Mouse (Mus musculus) hematopoietic stem cell, adult 5-6 weeks (primary cell): Measurements from ENCODE around the gene Gpc5. TPM values are rescaled to one million over a fixed set of nuclear protein-coding genes. Genes with fewer than 3 reads are reported as not detected.

ENCODE experiments used
- ATAC-seq, 2 experiments: fragments of 125-278 bp in 1 of 2; replicated peaks in 1 of 2; 2 replicates each; pipeline ENCODE4 v1.8.0; 2016 to 2017; ENCODE audit warnings: inconsistent platforms in 2 of 2, mild to moderate bottlenecking in 2 of 2, moderate number of reproducible peaks in 2 of 2, low read depth in 1 of 2, moderate TSS enrichment in 1 of 2; ENCODE audit not compliant: low FRiP score in 2 of 2, poor library complexity in 2 of 2, severe bottlenecking in 2 of 2, insufficient read depth in 1 of 2, low TSS enrichment in 1 of 2
- total RNA-seq: library from RNA; stranded (forward); fragments of 172-1452, 232-1000 nt; gene quantifications from 2 replicates; pipeline ENCODE4 v1.2.3, GENCODE M21; 2017

Gpc5 gene
- total RNA-seq, 1 experiment from 2014 or later: not detected

DNA sequence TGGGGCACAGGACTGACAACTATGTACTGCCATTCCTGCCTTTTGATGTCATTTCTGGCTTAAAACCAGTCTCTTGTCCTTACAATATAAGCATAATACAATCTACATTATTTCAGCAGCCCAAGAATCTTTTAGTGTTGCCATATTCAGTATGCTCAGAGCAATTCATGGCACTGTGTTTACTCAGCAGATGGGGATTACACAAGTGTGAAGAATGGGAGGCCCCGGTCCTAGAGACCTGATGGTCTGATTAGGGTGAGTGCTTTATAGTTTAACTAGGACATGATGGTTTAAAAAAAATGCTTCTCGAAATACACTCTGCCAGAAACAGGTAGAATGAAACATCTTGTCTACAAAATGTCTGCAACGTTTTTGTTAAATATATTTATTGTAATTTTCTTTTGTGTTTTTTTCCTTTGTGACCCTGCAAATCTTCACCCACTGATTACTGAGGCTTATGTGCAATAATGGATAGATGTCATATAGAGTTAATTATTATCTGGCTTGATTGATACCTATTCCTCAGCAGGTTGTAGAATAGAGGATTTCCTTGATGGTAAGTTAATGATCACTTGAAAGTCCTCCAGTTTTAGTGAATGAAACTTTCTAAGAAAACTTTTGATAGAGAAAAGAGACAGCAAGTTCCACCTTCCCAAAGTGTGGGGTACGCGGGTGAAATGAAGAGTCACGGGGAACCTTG is 177.8 kb downstream of the Gpc5 start:
- no peak for ATAC-seq

DNA sequence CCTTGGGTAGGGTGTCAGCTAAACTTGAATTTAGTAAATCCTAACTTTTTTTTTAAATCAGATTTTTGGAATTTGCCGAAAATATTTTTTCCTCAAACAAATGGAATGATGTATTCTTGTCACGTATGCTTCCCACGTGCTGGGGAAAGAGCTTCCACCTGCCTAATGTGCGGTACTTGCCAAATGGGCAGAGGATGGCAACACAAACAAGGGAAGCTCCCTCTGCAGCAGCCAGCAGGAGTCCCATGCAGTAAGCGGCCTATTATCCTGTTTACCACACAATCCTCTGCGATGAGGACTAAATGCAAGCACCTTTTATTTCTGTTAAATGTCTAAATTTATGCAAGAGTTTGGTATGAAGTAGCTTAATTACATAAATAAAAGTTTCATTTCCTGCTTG is 178.4 kb downstream of the Gpc5 start:
- ATAC-seq: no peak

DNA sequence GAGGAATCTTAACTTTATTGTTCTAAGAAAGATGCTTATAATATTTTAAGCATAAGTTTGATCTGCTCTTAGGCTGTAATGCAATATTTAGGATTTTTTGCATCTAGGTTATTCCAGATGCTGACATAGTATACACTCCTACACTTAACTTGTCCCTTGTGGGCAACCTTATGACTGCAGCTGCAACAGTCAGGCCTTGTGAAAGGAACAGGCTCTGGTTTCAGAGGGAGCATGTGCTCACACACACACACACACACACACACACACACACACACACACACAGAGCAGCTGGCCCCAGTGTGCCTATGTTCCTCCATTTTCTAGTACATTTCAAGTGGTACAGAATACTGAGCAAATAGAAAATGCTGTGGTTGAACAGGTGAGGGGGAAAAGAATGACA is 190.8 kb downstream of the Gpc5 start:
- no peak for ATAC-seq

DNA sequence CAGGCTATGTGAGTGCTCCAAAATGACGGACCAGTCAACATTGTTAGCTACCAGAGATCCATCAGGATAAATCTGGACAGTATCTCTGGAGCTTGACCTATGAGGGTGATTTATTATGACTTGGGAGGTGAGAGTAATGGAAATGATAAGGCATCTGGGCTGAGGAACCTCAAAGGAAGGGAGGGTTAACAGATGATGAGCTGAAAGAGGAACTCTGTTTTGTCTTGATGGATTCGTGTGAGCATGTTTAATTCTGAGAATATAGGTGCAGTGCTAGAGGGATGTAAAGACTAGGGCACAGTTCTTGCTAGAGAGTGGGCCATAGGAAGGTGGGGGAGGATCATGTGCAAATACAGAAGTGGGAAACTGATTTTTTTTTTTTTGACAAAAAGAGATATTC is 232.2 kb downstream of the Gpc5 start:
- peak; percentile 25 to 37; a peak in 2 of 4 replicates for ATAC-seq

DNA sequence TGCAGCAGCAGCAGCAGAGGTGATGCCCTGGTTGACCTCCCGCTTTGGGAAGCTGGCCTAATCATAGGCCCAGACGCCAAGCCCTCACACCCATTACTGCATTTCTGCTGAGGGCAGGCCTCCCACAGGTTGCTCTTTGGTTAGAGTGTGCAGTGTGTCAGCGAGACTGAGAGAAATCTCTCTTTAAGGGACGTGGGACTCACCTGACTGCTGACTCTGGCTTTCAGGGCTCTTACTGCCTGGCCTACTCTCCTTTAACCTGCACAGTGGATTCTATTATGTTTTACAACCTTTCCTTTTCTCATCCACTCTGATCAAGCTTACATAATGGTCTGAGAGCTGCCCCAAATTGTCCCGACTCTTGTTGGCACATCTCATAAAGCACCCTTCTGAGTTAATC is 234.4 kb downstream of the Gpc5 start:
- ATAC-seq: no peak

DNA sequence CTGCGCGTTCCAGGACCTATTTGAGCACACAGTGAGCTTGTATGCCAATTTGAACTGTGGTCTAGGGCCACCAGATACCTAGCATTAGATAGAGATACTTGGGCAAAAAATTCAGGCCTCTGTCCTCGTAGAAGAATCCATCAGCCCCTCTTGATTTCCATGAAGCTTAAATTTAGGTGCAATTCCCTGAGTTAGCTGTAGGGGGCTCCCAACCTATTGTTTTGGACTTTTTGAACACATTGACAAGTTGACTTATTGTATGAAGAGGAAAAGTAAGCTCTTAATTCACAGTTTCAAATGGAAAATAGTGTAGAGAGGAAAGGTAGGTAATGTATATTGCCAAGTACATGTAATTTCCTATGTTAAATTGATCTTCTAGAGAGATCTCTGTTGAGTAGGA is 247.1 kb downstream of the Gpc5 start:
- ATAC-seq: no peak

DNA sequence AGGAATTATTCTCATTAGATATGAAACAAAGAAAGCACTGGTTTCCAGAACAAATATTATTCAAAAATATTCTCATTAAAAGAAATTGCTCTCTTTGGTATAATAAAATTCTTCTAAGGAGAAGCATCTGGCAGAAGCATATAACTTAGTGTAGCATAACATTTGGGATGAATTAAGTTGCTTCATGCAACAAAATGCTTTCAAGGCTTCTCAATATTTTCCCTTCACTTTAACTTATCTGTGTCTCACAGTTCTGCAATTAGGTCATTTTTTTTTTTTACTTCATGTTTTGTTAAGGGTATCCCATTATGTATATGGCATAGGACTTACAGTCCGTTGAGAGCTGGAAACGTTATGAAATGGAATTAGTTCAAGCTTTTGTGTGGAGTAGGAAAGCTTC is 250.6 kb downstream of the Gpc5 start:
- no peak for ATAC-seq

DNA sequence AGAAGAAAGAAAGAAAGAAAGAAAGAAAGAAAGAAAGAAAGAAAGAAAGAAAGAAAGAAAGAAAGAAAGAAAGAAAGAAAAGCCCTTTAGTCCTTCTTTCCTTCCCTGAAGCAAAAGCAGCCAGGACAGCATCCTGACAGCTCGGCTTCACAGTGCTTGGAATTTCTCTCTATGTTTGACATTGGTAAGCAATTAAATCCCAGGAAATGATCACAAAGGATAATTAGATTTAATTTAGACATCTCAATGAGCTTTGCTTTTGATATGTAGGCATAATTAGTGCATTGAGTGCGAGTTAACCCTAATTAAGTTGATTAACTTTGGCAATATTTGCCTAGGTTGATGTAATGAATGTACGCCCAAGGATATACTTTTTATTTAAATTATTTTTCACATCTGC is 257.4 kb downstream of the Gpc5 start:
- ATAC-seq: no peak

DNA sequence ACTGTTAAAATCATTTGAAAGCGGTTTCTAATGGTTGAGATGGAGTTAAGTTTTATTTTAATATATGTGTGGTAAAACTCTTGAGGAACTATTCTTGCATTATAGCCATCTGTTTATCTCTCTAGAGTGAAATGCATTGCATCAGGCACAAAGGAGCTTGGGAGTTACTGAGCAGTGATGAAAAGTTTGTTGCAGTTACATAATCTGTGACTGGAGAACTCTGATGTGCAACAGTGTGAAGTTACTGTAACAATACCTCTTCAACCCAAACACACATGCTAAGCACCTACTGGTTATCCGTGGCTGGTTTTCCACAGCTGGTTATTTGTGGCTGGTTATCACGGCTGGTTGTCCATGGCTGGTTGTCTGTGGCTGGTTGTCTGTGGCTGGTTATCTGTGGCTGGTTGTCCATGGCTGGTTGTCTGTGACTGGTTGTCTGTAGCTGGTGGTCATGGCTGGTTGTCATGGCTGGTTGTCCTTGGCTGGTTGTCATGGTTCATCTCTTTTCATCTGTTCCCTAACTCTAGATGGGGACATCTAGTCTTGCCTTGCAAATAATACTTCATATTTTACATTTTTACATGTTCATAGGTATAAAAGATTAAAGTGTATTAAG is 273.4 kb downstream of the Gpc5 start:
- no peak for ATAC-seq

DNA sequence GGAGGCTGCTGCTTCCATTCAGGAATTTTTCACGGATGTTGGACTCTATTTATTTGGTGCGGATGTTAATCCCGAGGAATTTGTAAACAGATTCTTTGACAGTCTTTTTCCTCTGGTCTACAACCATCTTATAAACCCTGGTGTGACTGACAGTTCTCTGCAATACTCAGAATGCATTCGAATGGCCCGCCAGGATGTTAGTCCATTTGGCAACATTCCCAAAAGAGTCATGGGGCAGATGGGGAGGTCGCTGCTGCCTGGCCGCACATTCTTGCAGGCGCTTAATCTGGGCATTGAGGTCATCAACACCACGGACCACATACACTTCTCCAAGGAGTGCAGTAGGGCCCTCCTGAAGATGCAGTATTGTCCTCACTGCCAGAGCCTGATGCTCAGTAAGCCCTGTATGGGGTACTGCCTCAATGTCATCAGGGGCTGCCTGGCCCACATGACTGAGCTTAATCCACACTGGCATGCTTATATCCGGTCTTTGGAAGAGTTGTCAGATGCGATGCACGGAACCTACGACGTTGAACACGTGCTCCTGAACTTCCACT is 277.7 kb downstream of the Gpc5 start:
- ATAC-seq: no peak

DNA sequence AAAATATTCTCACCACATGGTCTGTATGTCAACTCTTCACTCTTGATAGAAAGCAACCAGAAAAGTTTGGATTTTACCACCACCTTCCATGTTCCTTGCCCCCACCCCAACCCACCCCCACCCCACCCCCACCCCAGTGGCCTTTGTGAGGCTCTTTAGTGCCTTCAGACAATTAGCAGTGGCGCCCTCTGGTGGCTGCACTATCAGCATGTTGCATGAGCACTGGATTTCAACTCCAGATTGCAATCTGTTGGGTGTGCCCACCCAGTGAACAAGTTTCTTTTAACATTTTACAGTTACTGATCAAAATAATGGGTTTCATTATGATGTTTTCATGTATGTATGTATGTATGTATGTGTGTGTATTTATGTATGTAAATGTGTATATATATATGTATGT is 279.1 kb downstream of the Gpc5 start:
- peak in 1 of 2 experiments; percentile 69; a peak in 1 of 4 replicates for ATAC-seq

DNA sequence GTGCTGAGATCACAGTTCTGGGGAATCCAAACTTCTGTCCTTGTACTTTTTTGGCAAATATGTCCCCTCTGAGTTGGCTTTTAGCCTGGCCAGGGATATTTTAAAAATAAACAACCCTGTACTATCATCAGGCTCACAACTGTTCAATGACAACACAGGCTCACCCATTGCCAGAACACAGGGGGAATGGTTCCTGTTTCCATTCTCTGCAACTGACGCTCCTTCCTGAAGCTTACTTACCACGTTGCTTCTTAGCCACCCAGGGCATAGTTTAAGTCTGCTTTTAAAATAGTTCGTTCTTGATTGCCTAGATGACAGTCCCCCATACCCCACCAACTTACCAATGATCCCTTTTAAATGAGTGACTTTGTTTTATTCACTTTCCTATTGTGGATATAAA is 299.8 kb downstream of the Gpc5 start:
- peak; percentile 47 to 49; a peak in 1 of 4 replicates for ATAC-seq

DNA sequence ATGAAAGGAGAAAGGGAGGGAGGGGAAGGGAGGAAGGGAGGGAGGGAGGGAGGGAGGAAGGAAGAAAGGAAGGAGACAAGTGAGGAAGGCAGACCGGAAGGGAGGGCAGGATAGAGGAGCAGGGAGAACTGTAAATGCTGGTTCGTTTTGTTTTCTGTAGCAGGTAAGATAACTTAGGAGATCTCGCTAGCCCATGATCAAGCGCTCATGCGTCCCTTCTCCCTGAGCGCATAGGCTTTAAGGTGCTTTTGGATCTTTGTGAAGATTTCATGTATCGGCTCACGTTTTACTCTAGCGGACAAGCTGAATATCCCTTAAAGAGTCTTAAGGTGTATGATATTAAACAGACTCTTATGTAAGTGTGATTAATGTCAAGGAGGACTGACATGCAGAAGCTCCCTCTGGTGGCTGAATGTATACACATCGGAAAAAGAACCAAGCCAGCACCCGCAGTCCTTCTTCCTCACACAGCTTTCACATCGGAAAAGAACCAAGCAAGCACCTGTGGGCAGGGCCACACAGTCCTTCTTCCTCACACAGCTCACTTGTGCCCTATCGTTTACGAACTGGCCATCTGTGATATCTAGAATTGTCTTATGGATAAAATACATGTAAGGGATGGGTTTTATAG is 301.0 kb downstream of the Gpc5 start:
- peak; percentile 90 to 93 for ATAC-seq

DNA sequence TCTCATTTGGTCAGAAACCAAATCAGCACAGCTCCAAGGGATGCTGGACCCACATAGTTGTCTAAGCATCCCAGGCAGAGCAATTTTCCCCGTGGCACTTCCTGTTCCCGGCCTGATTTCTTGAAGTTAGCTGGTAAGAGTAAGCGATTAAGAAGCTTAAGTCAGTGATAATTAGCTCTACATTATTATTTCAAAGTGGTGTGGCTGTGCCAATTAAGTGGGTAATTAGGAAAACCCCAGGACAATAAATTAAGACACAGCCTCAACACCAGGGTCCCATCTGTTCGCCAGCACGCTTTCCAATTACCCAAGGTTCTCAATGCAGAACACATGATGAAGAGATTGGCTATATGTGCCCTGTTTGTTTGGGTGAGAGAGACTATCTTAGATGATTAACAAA is 314.6 kb downstream of the Gpc5 start:
- no peak for ATAC-seq

DNA sequence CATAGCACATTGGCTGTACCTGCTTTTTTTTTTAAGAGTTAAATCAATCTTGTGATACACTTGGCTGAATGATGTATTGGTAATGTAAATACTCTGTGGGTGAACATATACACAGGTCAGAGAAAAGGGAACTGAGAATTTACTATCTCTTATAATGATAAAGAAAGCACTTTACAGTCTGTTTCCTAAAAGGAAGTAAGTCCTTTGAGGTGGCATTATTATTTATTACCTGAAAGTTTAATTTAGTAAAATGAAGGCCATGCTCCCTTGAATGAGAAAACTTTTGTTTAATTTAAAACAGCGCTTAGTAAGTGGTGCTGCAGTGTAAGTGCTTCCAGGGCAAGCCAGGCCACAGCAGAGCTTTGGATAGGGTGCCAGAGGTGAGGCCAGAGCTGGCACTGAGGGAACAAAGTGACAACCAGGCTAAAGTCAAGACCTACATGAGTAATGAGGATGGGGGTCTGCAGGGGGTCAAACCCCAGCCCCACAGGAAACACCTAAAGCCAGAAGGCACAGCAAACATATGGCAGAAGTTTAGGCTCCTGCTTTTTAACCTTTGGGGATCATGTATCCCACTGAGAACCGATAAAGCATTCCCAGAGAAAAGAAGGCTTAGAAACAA is 315.4 kb downstream of the Gpc5 start:
- peak; percentile 67 to 71 for ATAC-seq

DNA sequence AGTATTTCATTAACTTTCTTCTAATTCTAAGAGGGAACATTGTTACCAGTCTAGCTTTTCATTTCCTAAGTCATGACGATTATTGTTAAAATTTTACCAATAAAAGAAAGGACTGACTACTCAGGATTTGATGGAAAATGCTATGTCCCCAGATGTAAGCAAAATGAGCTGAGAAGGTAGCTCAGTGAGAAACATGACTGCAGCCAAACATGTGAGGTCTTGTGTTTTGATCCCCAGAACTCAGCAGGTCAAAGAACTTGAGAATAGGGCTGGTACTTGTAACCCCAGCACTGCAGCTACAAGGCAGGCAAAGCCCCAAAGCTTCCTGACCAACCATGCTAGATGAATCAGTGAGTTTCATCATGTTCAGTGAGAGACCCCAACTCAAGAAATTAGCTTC is 318.9 kb downstream of the Gpc5 start:
- ATAC-seq: no peak

DNA sequence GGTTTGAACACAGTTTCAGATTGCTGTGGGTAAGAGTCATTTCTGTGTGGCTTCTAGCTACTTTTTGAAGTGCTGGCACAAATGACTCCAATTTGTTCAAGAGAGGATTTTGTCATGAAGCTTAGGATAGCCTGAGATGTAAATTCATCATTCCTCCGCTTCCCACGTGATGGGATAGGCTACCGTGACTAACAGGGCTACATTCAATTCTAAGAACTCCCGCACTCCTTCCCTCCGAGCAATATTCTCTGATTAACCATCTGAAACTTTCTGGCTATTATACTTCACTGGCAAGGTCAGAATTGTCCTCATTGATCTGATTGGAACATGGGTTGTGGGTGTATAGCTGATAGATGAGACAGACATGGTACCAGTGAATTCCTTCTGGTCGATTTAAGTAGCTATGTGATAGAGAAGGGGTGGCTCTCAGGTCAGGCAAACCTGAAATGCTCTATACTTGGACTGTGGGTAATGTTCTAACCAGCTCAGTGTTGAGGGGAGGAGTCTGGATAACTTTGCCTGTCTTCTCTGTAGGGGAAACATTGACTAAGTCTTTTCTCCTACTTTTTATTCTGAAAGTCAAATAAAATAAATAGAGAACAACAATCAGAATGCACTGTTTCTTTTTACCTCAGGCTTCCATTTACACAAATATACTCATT is 319.6 kb downstream of the Gpc5 start:
- ATAC-seq: no peak

DNA sequence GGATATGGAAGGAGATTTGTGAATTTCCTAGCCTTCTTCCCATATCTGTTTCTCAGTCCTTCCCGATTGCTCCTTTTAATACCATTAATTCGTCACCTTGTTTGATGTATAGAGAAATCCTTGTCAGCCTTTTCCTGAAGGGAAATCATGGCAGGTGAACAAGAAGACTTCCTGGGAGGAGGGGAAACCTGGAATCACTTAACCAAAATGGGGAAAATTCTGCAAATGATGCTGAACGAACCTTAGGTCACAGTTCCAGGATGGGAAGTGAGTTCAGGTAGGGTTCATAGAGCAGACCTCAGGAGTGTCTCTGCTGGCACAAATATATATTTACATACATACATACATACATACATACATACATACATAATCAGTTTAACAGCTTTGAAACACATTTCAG is 320.8 kb downstream of the Gpc5 start:
- no peak for ATAC-seq
